Mouse (Mus musculus): Measurements from ENCODE around the gene Catsperd.
"Not testable (repeated sequence)": the region's sequence is repeated elsewhere in the genome, so short reads cannot be mapped to it uniquely, and the experiment has no call there.

DNA sequence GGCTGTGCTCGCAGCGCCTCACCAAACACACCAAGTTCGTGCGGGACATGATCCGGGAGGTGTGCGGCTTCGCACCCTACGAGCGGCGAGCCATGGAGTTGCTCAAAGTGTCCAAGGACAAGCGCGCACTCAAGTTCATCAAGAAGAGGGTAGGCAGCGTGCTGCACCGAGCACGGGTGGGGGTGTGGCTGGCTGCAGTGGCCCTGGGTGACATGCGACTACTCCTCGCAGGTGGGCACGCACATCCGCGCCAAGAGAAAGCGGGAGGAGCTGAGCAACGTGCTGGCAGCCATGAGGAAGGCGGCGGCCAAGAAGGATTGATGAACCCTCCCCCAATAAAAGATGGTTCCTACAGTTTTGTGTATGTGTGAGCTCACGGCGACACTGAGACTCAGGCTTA, 14.1 kb upstream of the Catsperd start:
- TF ChIP-seq CTCF, EP300 (IDR thresholded peaks at IDR 0.05; ENCODE audit: low read depth): not testable (repeated sequence)
